Mouse (Mus musculus) embryonic facial prominence, embryonic 15.5 days (tissue): ENCODE measurements around the gene Ccdc137. TPM values are rescaled to one million over a fixed set of nuclear protein-coding genes. Genes with fewer than 3 reads are reported as not detected.

Experiments used
- ATAC-seq: fragments of 200-750 bp; cut with Nextera tagmentation; 2 replicates; pipeline ENCODE4 v1.8.0; 2017; ENCODE audit warnings: low read depth, moderate TSS enrichment; ENCODE audit not compliant: insufficient number of reproducible peaks, low FRiP score, low TSS enrichment
- H3K27ac ChIP-seq: fragments of 300-500 bp; sonication (generic); replicated peaks from 2 replicates; pipeline ENCODE4 v1.5.1; 2015; ENCODE audit warnings: mild to moderate bottlenecking, inconsistent platforms
- H3K27me3 ChIP-seq: fragments of 300-500 bp; sonication (generic); 2 replicates; pipeline ENCODE4 v1.6.1; 2015; ENCODE audit warnings: inconsistent platforms
- H3K36me3 ChIP-seq: fragments of 300-500 bp; sonication (generic); 2 replicates; pipeline ENCODE4 v1.6.1; 2015; ENCODE audit warnings: mild to moderate bottlenecking, inconsistent platforms
- H3K4me1 ChIP-seq: fragments of 300-500 bp; sonication (generic); 2 replicates; pipeline ENCODE4 v1.6.1; 2015; ENCODE audit warnings: inconsistent platforms
- H3K4me2 ChIP-seq: fragments of 300-500 bp; sonication (generic); replicated peaks from 2 replicates; pipeline ENCODE4 v1.6.1; 2015; ENCODE audit warnings: mild to moderate bottlenecking, inconsistent platforms
- H3K4me3 ChIP-seq: fragments of 300-500 bp; sonication (generic); replicated peaks from 2 replicates; pipeline ENCODE4 v1.5.1; 2015; ENCODE audit warnings: mild to moderate bottlenecking, inconsistent platforms
- H3K9ac ChIP-seq: fragments of 300-500 bp; sonication (generic); 2 replicates; pipeline ENCODE4 v1.6.1; 2015; ENCODE audit warnings: inconsistent platforms
- H3K9me3 ChIP-seq: fragments of 300-500 bp; sonication (generic); replicated peaks from 2 replicates; pipeline ENCODE4 v1.6.1; 2016; ENCODE audit warnings: inconsistent platforms
- WGBS: fragments of 180-500 bp; shearing (Covaris S2); methylation state at CpG from one replicate; pipeline ENCODE4 v1.1.7; 2015; 5-methylcytosine and 5-hydroxymethylcytosine counted together
- polyA plus RNA-seq: library from polyadenylated mRNA; unstranded; fragments of >200 nt; fragmentation: Nextera tagmentation; extraction: Ambion mirVana; gene quantifications from 2 replicates; pipeline ENCODE4 v1.2.1, GENCODE M21; 2015

Ccdc137 gene
- polyA plus RNA-seq, 1 experiment from 2014 or later, result 38.5 TPM

DNA sequence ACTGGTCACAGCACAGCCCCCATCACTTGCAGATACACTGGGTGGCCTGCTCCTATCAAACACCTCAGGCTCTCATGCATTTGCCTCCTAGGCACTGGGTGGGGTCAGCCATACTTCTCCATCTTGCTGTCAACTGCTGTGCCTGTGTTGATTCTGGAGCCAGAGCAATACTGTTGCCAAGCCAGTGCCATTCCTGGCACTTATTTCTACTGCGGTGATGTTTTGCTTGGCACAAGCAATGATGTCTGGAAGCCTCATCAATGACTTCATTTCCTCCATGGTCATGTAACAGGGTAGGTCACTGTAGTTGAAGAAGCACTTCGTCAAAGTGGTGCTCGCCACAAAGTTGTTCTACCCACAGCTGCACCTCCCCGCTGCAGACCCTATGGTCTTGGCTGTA, 7.6 kb downstream of the Ccdc137 start:
- H3K27ac ChIP-seq, result no peak overlapping the region
- H3K4me2 ChIP-seq, result no peak overlapping the region
- 0 out of 2 replicates have a peak overlapping the region, but pooled peaks have one; percentile 100 for H3K4me3 ChIP-seq
- no peaks in the 10 kb centered on the region for H3K27me3 ChIP-seq
- peaks cover 24% of the 10 kb centered on the region for H3K4me1 ChIP-seq
- 89% methylated on average over 4 of the region's 4 CpGs for WGBS
- peaks cover 57% of the 10 kb centered on the region for H3K36me3 ChIP-seq
- no peaks in the 10 kb centered on the region for H3K9me3 ChIP-seq
- 0 out of 2 replicates have a peak overlapping the region, but pooled peaks have one; percentile 6 for H3K9ac ChIP-seq
- no peak for ATAC-seq

DNA sequence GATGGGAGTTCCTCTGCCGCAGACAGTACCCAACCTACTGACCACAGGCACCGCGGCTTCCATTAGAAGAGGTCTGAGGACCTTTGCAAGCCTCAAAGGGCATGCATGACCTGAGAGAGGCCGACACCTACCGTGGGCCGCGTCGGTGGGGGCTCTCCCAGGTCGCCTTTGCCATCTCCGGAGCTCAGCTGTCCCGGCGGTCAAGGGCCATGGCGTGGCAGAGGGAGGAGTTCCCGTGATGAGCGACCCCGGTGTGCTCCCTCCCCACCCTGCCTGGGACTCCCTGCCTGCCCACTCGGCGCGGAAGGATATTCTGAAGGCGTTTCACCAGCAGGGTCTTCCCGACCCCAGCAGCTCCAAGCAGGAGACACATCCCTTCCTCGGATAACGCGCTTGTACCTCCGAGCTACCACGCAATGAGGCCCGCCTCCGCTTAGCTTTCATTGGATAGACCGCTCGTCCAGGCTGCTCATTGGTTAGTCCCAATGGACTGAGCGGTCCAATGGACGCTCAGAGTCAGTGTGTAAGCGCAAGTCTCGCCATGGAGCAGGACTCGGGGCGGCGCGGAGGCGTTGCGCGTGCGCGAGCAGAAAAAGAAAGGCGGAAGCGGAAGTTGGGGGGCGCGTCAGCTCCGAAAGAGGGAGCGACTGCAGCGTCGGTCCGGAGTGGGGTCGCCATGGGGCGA, 9.3 kb downstream of the Ccdc137 start, which contains the start of gene Arl16:
Arl16 (minus strand) TSS at position 557 of the 685 bp plus-strand sequence.
- H3K4me1 ChIP-seq, result peaks cover 24% of the 10 kb centered on the region
- H3K27ac ChIP-seq, result peak within 1 kb of the TSS; percentile 84
- no peaks in the 10 kb centered on the region for H3K9me3 ChIP-seq
- H3K27me3 ChIP-seq, result no peaks in the 10 kb centered on the region
- peak within 1 kb of the TSS; percentile 100 for H3K4me3 ChIP-seq
- H3K4me2 ChIP-seq, result peak within 1 kb of the TSS; percentile 83
- WGBS, result under 1% methylated on average over 54 of the region's 54 CpGs
- ATAC-seq, result peak; percentile 100
- peaks cover 57% of the 10 kb centered on the region for H3K36me3 ChIP-seq
- H3K9ac ChIP-seq, result peak within 1 kb of the TSS; percentile 93

DNA sequence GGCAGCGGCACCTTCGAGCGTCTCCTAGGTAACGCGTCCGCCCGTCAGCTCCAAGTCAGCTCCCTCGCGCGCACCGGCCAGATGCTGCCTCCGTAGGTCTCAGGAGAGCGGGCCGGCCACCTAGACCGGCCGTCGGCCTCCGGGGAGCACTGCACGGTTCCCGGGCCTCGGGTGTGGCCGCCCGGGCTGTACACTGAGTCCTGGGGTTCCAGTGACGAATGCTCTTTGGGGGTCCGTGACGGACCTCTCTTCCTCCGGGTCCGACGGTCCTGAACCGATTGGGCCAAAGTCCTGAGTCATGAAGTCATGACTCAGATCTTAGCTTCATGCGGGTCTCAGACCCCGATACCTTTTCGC, 9.8 kb downstream of the Ccdc137 start:
- peaks cover 57% of the 10 kb centered on the region for H3K36me3 ChIP-seq
- H3K9ac ChIP-seq, result peak overlapping the region; percentile 93
- under 1% methylated on average over 33 of the region's 33 CpGs for WGBS
- peak overlapping the region; percentile 83 for H3K4me2 ChIP-seq
- peaks cover 24% of the 10 kb centered on the region for H3K4me1 ChIP-seq
- no peak for ATAC-seq
- H3K9me3 ChIP-seq, result no peaks in the 10 kb centered on the region
- no peaks in the 10 kb centered on the region for H3K27me3 ChIP-seq
- peak overlapping the region; percentile 51; the same call in 1 of the 2 replicates for H3K27ac ChIP-seq
- peak overlapping the region; percentile 100 for H3K4me3 ChIP-seq

DNA sequence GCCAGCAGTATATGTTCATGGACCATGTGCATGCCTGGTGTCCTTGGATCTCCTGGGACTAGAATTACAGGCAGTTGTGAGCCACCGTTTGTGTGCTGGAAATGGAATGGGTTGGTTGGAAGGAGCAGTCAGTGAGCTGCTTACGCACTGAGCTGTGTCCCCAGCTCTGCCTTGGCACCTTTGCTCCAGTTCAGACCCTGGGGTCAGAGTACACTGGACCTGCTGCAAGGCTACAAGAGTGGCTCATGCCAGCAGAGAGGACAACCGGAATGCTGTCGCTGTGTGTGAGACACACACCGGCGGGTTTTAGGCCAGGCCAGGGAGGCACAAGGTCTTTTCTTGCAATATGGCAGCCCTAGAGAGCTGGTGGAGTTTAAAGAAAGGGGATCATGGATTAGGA, 14.1 kb downstream of the Ccdc137 start:
- Histone ChIP-seq H3K4me1 (peaks cover 11% of the 10 kb centered on the region), H3K4me2 (no peak overlapping the region), H3K9ac (no peak overlapping the region), H3K36me3 (peaks cover 73% of the 10 kb centered on the region), H3K9me3 (no peaks in the 10 kb centered on the region), H3K4me3 (no peak overlapping the region), H3K27me3 (no peaks in the 10 kb centered on the region), H3K27ac (no peak overlapping the region)
- ATAC-seq, result no peak
- 94% methylated on average over 6 of the region's 6 CpGs for WGBS

DNA sequence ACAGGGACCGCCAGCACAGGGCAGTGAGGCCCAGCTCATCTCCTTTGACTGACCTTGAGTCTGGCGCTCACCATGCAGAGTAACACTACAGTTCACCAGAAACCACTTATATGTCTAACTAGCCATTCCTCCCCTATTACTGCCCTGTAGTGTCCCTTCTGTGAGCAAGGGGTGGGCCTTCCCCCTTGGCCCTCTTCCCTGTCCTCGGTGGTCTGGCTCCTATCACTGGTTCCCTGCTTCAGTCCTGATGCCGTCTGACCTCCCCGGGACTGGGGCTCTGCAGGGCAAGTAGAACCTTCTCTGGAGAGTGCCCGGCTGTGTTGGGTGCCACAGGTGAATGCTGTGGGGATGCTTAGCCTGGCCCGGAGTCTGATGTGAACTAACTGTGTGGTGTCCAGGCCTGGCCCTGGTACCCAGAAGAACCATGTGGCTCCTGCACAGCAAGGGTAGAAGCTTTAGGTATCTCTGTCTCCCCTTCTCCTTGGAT, 25.6 kb downstream of the Ccdc137 start:
- no peaks in the 10 kb centered on the region for H3K27me3 ChIP-seq
- no peaks in the 10 kb centered on the region for H3K9me3 ChIP-seq
- H3K4me2 ChIP-seq, result peak overlapping the region; percentile 83
- peaks cover 22% of the 10 kb centered on the region for H3K4me1 ChIP-seq
- peak overlapping the region; percentile 88; the same call in 1 of the 2 replicates for H3K27ac ChIP-seq
- ATAC-seq, result no peak
- peak overlapping the region; percentile 99 for H3K4me3 ChIP-seq
- WGBS, result 85% methylated on average over 7 of the region's 7 CpGs
- 0 out of 2 replicates have a peak overlapping the region, but pooled peaks have one; percentile 69 for H3K9ac ChIP-seq
- peaks cover 70% of the 10 kb centered on the region for H3K36me3 ChIP-seq

DNA sequence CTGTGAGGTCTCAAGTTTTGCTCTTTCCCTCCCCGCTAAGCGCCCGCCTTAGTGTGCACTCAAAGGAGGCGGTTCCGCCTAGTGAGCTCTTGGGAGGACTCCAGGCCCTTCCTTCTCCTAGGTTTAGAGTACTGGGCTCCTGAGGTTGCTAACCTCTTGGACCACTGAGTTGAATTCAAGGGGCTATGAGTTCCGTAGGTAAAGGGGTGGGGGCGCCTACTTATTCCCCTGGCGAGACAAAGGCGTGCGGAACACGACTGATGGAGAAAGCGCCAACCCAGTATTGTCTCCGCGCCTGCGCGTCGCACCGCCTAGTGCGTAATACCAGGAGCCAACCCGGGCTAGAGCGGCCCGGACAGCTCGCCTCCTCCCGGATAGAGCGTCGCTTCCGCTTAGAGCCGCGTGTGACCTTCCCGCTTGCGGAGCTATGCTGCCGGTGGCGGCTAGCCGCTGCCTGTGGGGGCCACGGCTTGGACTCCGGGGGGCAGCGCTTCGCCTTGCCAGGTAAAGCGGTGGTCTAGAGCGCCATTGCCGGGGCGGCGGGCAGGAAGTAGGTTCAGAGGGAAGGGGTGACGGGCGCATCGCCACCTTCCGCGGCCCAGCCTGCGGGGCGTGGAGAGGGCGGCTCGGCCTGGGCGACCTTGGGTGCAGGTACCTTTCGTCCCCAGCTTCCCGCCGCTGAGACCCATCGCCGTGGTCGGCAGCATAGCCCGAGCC, 26.5 kb downstream of the Ccdc137 start, which contains the start of gene Mrpl12:
Mrpl12 (plus strand) TSS at position 349 of the 717 bp plus-strand sequence.
- peak within 1 kb of the TSS; percentile 99 for H3K4me3 ChIP-seq
- H3K9me3 ChIP-seq, result no peaks in the 10 kb centered on the region
- no peaks in the 10 kb centered on the region for H3K27me3 ChIP-seq
- H3K27ac ChIP-seq, result peak within 1 kb of the TSS; percentile 88
- ATAC-seq, result peak; percentile 94
- peaks cover 67% of the 10 kb centered on the region for H3K36me3 ChIP-seq
- WGBS, result under 1% methylated on average over 60 of the region's 60 CpGs
- H3K4me2 ChIP-seq, result peak within 1 kb of the TSS; percentile 83
- H3K4me1 ChIP-seq, result peaks cover 23% of the 10 kb centered on the region
- H3K9ac ChIP-seq, result peak within 1 kb of the TSS; percentile 91

DNA sequence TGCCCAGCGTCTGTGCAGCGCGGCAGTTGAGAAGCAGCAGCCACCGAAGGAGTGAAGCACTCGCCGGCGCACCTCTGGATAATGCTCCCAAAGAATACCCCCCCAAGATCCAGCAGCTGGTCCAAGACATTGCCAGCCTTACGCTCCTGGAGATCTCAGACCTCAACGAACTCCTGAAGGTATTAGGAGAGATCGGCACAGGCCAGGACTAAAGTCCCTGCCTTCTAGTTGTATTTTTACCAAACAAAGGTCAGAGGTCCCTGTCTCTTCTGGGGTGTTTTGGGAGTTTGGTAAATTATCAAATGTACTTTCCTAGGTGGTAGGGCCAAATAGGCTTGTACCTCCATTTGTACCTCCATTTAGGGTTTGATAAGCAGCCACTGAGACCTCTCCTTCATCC, 27.3 kb downstream of the Ccdc137 start:
- Histone ChIP-seq H3K4me1 (peaks cover 28% of the 10 kb centered on the region), H3K9ac (peak overlapping the region; percentile 91), H3K27me3 (no peaks in the 10 kb centered on the region), H3K4me2 (peak overlapping the region; percentile 83), H3K4me3 (peak overlapping the region; percentile 99), H3K36me3 (peaks cover 60% of the 10 kb centered on the region), H3K9me3 (no peaks in the 10 kb centered on the region), H3K27ac (peak overlapping the region; percentile 88)
- 5% methylated on average over 10 of the region's 10 CpGs for WGBS
- ATAC-seq, result no peak

DNA sequence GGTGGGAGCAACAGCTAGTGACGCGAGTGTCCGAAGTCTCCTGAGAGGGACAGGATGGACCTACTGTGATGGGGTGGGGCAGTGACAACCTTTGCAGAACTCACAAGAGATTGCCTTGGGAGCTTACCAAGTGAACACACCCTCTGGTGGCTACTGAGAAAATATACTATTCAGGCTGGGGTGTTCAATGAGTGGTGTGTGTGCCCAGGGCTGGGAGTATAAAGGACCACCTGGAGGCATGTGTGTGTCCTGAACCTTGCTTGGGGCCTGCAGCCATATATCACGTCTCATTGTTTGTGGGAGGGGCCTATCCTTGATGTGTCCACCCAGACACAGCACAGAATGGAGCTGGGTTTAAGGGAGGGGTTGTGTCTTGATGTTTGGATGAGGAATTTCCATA, 30.6 kb downstream of the Ccdc137 start:
- Histone ChIP-seq H3K27me3 (no peaks in the 10 kb centered on the region), H3K27ac (no peak overlapping the region), H3K36me3 (peaks cover 29% of the 10 kb centered on the region), H3K9ac (no peak overlapping the region), H3K4me2 (no peak overlapping the region), H3K4me1 (peaks cover 50% of the 10 kb centered on the region), H3K4me3 (no peak overlapping the region), H3K9me3 (no peaks in the 10 kb centered on the region)
- WGBS, result 72% methylated on average over 4 of the region's 4 CpGs
- ATAC-seq, result no peak

DNA sequence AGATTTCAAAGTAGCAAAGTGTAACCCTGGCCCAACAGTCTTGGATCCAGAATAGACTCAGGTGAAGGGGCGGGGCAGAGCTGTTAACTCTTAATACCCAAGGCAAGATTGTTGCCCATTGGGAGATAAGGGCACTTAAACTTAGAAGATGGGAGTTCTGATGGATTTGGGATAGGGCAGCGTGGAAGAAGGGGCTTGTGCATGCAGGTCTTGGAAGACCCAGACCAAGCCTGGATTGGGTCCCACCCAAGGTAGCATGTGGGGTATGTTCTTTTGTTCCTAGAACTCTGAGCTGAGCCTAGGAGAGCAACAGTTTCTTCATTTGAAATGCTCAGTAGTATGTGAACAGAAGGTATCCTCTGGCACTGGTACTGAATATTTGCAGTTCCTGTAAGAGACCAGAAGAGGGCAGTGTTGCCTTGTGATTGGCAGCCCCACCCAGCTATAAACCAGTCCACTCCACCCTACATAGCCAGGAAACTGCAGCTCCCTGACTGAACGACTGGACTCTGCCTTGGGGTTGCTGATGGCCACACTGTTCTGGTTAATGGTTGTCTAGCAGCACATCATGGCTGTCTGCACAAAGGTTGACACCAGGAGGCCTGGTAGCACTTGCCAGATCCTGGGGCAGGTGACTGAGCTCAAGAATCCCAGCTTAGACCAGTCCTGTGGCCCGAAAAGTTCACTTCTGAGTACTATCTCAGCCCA, 31.3 kb downstream of the Ccdc137 start:
- peaks cover 48% of the 10 kb centered on the region for H3K4me1 ChIP-seq
- H3K9ac ChIP-seq, result no peak overlapping the region
- peaks cover 26% of the 10 kb centered on the region for H3K36me3 ChIP-seq
- H3K4me2 ChIP-seq, result no peak overlapping the region
- H3K27me3 ChIP-seq, result no peaks in the 10 kb centered on the region
- peak overlapping the region; percentile 8; the same call in 1 of the 2 replicates for H3K27ac ChIP-seq
- WGBS, result 59% methylated on average over 4 of the region's 4 CpGs
- 0 out of 2 replicates have a peak, but pooled peaks have one; percentile 4 for ATAC-seq
- H3K4me3 ChIP-seq, result no peak overlapping the region
- H3K9me3 ChIP-seq, result no peaks in the 10 kb centered on the region

DNA sequence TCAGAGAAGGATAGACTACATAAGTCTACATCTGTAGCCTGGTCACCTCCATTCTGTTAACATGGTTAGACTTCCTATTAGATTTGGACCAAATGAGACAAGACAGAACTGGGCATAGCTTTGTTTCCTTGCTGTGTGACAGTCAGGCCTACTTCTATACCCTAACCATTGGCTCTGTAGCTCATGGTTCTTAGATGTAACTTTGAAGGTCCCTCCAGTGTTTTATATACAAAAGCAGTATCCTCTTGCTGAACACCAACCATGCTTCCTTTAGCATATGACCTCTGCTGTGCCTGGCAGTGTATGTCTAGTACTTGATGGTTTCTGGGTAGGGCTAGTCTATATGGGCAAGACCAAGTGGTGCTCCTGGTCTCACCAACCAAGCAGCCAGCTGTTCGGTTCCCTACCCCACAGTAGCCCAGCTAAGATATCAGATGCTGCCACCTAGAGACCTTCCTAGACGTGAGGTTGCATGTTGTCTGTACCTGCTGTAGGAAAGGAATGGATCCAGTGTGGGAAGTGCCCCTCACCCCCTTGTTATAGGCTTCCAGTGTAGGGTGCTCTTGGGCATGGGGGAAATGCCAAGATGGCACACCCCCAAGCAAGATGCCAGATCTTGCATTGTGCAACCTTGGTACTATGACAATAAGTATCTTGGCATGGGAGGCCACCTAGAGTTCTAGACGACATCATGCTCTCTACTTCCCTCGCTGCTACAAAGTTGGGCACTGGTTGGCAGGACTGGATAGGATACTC, 32.6 kb downstream of the Ccdc137 start:
- Histone ChIP-seq H3K27ac (peak overlapping the region; percentile 85), H3K36me3 (peaks cover 34% of the 10 kb centered on the region), H3K4me3 (no peak overlapping the region; the same call in 1 of the 2 replicates), H3K4me2 (peak overlapping the region; percentile 96), H3K9me3 (no peaks in the 10 kb centered on the region), H3K27me3 (no peaks in the 10 kb centered on the region), H3K9ac (no peak overlapping the region), H3K4me1 (peaks cover 44% of the 10 kb centered on the region)
- no peak for ATAC-seq
- WGBS, result 36% methylated on average over 4 of the region's 4 CpGs
